Mouse (Mus musculus): ENCODE data around the gene Slc22a2. TPM values are rescaled to one million over a fixed set of nuclear protein-coding genes. Genes with fewer than 3 reads are reported as not detected.
"Not testable (repeated sequence)": the region's sequence is repeated elsewhere in the genome, so short reads cannot be mapped to it uniquely, and the experiment has no call there.

The Slc22a2 gene
- polyA plus RNA-seq, 1 experiment = 1.0 TPM

GRCm38 (mm10) chr17:12673871-12674270 lies 89.9 kb downstream of the Slc22a2 start:
- TF ChIP-seq CTCF (IDR thresholded peaks at IDR 0.05; ENCODE audit: extremely low read depth, insufficient read depth, low read length) = no peak
- Histone ChIP-seq H3K4me3 (ENCODE audit: insufficient read depth, low read length) (no peak overlapping the region), H3K27ac (ENCODE audit: insufficient read depth, low read length) (no peak overlapping the region), H3K4me1 (ENCODE audit: control insufficient read depth, insufficient read depth, low read length) (no peaks in the 10 kb centered on the region)

DNA sequence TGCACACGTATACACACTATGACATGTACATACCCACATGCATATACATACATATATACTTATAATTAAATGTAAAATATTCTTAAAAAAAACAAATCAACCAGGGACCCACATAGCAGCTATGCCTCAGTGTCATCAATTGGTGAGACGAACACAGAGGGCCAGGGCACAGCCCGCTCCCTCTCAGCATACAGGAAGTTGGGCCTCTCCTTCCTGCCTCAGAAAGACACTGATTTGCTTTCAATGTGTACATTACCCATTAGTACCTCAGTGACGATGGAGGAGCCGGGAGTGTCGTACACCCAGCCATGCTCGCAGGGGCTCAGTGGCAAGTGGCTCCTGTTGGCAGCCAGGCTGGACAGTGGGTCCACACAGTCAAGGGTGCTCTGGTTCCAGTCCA lies 91.0 kb downstream of the Slc22a2 start:
- H3K27ac ChIP-seq (ENCODE audit: insufficient read depth, low read length); H3K4me1 ChIP-seq (ENCODE audit: control insufficient read depth, insufficient read depth, low read length); H3K4me3 ChIP-seq (ENCODE audit: insufficient read depth, low read length): not testable (repeated sequence)

DNA sequence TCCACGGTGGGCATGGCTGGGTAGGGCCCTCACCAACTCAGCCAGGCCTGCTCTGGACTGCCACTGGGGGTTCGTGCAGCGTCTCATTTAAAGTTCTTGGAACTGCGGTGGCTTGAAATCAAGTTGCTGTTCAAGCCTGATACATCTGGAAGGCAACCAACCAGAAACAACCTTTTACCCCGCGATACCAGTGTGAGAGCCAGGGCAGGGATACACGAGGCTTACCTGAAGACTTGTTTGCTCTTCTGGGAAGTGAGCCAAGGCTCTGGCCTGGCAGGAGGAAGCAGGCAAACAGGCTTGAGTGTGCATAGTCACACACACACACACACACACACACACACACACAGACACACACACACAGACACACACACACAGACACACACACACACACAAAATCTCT lies 91.7 kb downstream of the Slc22a2 start, which contains the start of gene Slc22a1:
Gene Slc22a1, minus strand, starts transcription at position 184 of the 400 bp plus-strand sequence.
- Histone ChIP-seq H3K27ac (ENCODE audit: insufficient read depth, low read length) (no peak within 1 kb of the TSS), H3K4me3 (ENCODE audit: insufficient read depth, low read length) (no peak within 1 kb of the TSS), H3K4me1 (ENCODE audit: control insufficient read depth, insufficient read depth, low read length) (no peaks in the 10 kb centered on the region)
- no peak for TF ChIP-seq POLR2A (IDR thresholded peaks at IDR 0.05; ENCODE audit: extremely low read depth, insufficient read depth, low read length)
- TF ChIP-seq CTCF (IDR thresholded peaks at IDR 0.05; ENCODE audit: extremely low read depth, insufficient read depth, low read length) = no peak

GRCm38 (mm10) chr17:12677139-12677538 lies 93.2 kb downstream of the Slc22a2 start:
- TF ChIP-seq POLR2A (IDR thresholded peaks at IDR 0.05; ENCODE audit: extremely low read depth, insufficient read depth, low read length) (no peak), CTCF (IDR thresholded peaks at IDR 0.05; ENCODE audit: extremely low read depth, insufficient read depth, low read length) (no peak)
- Histone ChIP-seq H3K4me3 (ENCODE audit: insufficient read depth, low read length) (no peak overlapping the region), H3K27ac (ENCODE audit: insufficient read depth, low read length) (no peak overlapping the region), H3K4me1 (ENCODE audit: control insufficient read depth, insufficient read depth, low read length) (no peaks in the 10 kb centered on the region)

Other genes with a start within 250 kb of the Slc22a2 start
- 0.10 and 0.13 TPM in 2 replicates for gene Plg, start 205.5 kb upstream of the Slc22a2 start, polyA plus RNA-seq (2012; rRNA removed)
- 0.95 and 1.5 TPM in 2 replicates for gene Slc22a3, start 76.4 kb upstream of the Slc22a2 start, polyA plus RNA-seq (2012; rRNA removed)
- gene Slc22a1, start 91.7 kb downstream of the Slc22a2 start, polyA plus RNA-seq (2012; rRNA removed) = 0.90 and 1.9 TPM in 2 replicates
- gene Igf2r, start 185.5 kb downstream of the Slc22a2 start, polyA plus RNA-seq (2012; rRNA removed) = 10.9 and 11.1 TPM in 2 replicates